Mouse (Mus musculus) stomach, postnatal 0 days (tissue): ENCODE measurements at regions not wholly inside any gene's neighbourhood (a gene's known extent, or its start where the extent isn't known, plus 50 kb on each side); places are given as distances from the start of the nearest gene placed in this dataset.

Experiments
- ATAC-seq: fragments of 200-750 bp; cut with Nextera tagmentation; 2 replicates; pipeline ENCODE4 v1.8.0; 2017; ENCODE audit not compliant: low FRiP score, low TSS enrichment
- DNase-seq: peaks from one replicate; pipeline ENCODE4 v3.0.0-alpha.2; 2016; ENCODE audit warnings: low spot score
- H3K27ac ChIP-seq: fragments of 300-500 bp; sonication (generic); replicated peaks from 2 replicates; pipeline ENCODE4 v1.5.1; 2014; ENCODE audit warnings: mild to moderate bottlenecking, control low read depth
- H3K27me3 ChIP-seq: fragments of 300-500 bp; sonication (generic); 2 replicates; pipeline ENCODE4 v1.6.1; 2014; ENCODE audit warnings: low read length; ENCODE audit not compliant: control insufficient read depth, insufficient read depth
- H3K36me3 ChIP-seq: fragments of 300-500 bp; sonication (generic); 2 replicates; pipeline ENCODE4 v1.6.1; 2014; ENCODE audit warnings: low read length, mixed read lengths; ENCODE audit not compliant: control insufficient read depth, insufficient read depth
- H3K4me1 ChIP-seq: fragments of 300-500 bp; sonication (generic); replicated peaks from 2 replicates; pipeline ENCODE4 v1.6.1; 2014; ENCODE audit warnings: antibody characterized with exemption; ENCODE audit not compliant: control insufficient read depth, insufficient read depth
- H3K4me2 ChIP-seq: fragments of 300-500 bp; sonication (generic); replicated peaks from 2 replicates; pipeline ENCODE4 v1.6.1; 2014; ENCODE audit warnings: low read depth, mild to moderate bottlenecking, control low read depth, moderate library complexity
- H3K4me3 ChIP-seq: fragments of 300-500 bp; sonication (generic); 2 replicates; pipeline ENCODE4 v1.5.1; 2014; ENCODE audit warnings: low read depth, low read length, control low read depth
- H3K9ac ChIP-seq: fragments of 300-500 bp; sonication (generic); 2 replicates; pipeline ENCODE4 v1.6.1; 2014; ENCODE audit warnings: mild to moderate bottlenecking, low read length, control low read depth, mixed read lengths
- H3K9me3 ChIP-seq: fragments of 300-500 bp; sonication (generic); 2 replicates; pipeline ENCODE4 v1.6.1; 2016; ENCODE audit warnings: low read length; ENCODE audit not compliant: control insufficient read depth
- CTCF ChIP-seq: IDR thresholded peaks from 2 replicates; pipeline ENCODE4 v1.5.1; 2016; ENCODE audit warnings: antibody characterized with exemption, low read depth, mild to moderate bottlenecking, moderate library complexity
- EP300 ChIP-seq: optimal IDR thresholded peaks from 2 replicates; pipeline ENCODE3; 2016; ENCODE audit warnings: antibody characterized with exemption
- WGBS: fragments of 180-500 bp; shearing (Covaris S2); extraction: QIAGEN DNeasy Blood & Tissue Kit; methylation state at CpG from one replicate; pipeline ENCODE4 v1.1.7; 2014; 5-methylcytosine and 5-hydroxymethylcytosine counted together

DNA sequence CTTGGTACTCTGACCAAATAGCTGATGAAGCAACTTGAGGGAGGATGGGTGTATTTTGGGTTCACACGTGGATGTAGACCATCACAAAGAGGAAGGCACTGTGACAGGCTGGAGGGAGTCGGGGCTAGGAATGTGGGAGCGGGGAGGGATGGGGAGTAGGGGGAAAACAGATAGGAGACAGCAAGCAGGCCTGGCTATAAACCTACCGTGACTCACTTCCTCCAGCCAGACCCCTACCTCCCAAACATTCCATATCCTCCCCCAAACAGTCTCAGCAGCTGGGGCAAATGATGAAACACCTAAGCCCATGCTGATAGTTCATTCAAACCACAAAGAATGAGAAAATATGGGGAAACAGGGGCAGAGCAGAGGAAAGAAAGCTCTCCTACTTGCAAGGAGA lies 91.1 kb upstream of the Sox4 start:
- 59% methylated on average over 4 of the region's 4 CpGs for WGBS
- no peak for TF ChIP-seq CTCF
- no peak for TF ChIP-seq EP300

GRCm38 (mm10) chr13:29040331-29040730 lies 86.8 kb upstream of the Sox4 start:
- H3K9ac ChIP-seq: no peak overlapping the region
- no peak for DNase-seq
- no peak overlapping the region for H3K27ac ChIP-seq
- H3K27me3 ChIP-seq: no peaks in the 10 kb centered on the region
- 89% methylated on average over 5 of the region's 5 CpGs for WGBS
- no peak for TF ChIP-seq EP300
- no peak for TF ChIP-seq CTCF
- no peaks in the 10 kb centered on the region for H3K36me3 ChIP-seq
- no peak overlapping the region for H3K4me2 ChIP-seq
- H3K4me3 ChIP-seq: no peak overlapping the region
- ATAC-seq: no peak
- no peaks in the 10 kb centered on the region for H3K9me3 ChIP-seq
- no peaks in the 10 kb centered on the region for H3K4me1 ChIP-seq

More for the DNA sequence above, 91.1 kb upstream of the Sox4 start:
- H3K36me3 ChIP-seq: no peaks in the 10 kb centered on the region
- H3K4me3 ChIP-seq: no peak overlapping the region
- H3K9ac ChIP-seq: no peak overlapping the region
- H3K9me3 ChIP-seq: no peaks in the 10 kb centered on the region
- no peak for DNase-seq
- H3K27me3 ChIP-seq: no peaks in the 10 kb centered on the region
- no peak overlapping the region for H3K27ac ChIP-seq
- H3K4me1 ChIP-seq: no peaks in the 10 kb centered on the region
- no peak for ATAC-seq
- no peak overlapping the region for H3K4me2 ChIP-seq

- no peak overlapping the region for H3K9ac ChIP-seq
- TF ChIP-seq EP300 (no peak), CTCF (no peak)
- H3K27me3 ChIP-seq: no peaks in the 10 kb centered on the region
- H3K4me3 ChIP-seq: no peak overlapping the region
- DNase-seq (peak; percentile 43), ATAC-seq (peak; percentile 66)
- H3K4me2 ChIP-seq: no peak overlapping the region
- H3K9me3 ChIP-seq: no peaks in the 10 kb centered on the region
- no peaks in the 10 kb centered on the region for H3K36me3 ChIP-seq
- H3K4me1 ChIP-seq: no peaks in the 10 kb centered on the region
- 53% methylated on average over 4 of the region's 4 CpGs for WGBS
- H3K27ac ChIP-seq: peak overlapping the region; percentile 71
Observed at GRCm38 (mm10) chr13:29034904-29035303, 81.4 kb upstream of the Sox4 start.

- TF ChIP-seq CTCF (no peak), EP300 (no peak)
- no peaks in the 10 kb centered on the region for H3K27me3 ChIP-seq
- 40% methylated on average over 8 of the region's 8 CpGs for WGBS
- no peak overlapping the region for H3K4me2 ChIP-seq
- no peak overlapping the region for H3K9ac ChIP-seq
- DNase-seq: peak; percentile 90
- no peak overlapping the region for H3K4me3 ChIP-seq
- no peaks in the 10 kb centered on the region for H3K36me3 ChIP-seq
- ATAC-seq: peak; percentile 98
- H3K9me3 ChIP-seq: no peaks in the 10 kb centered on the region
- H3K27ac ChIP-seq: peak overlapping the region; percentile 71
- H3K4me1 ChIP-seq: no peaks in the 10 kb centered on the region
Observed at GRCm38 (mm10) chr13:29034444-29034843, 80.9 kb upstream of the Sox4 start.

- Histone ChIP-seq H3K27me3 (no peaks in the 10 kb centered on the region), H3K36me3 (no peaks in the 10 kb centered on the region), H3K4me2 (no peak overlapping the region), H3K9me3 (no peaks in the 10 kb centered on the region), H3K4me1 (no peaks in the 10 kb centered on the region), H3K27ac (no peak overlapping the region), H3K4me3 (no peak overlapping the region), H3K9ac (no peak overlapping the region)
- 95% methylated on average over 10 of the region's 10 CpGs for WGBS
- TF ChIP-seq CTCF: no peak
- no peak for TF ChIP-seq EP300
- ATAC-seq: no peak
- DNase-seq: no peak
Observed at GRCm38 (mm10) chr13:29027146-29027545, 73.6 kb upstream of the Sox4 start.

DNA sequence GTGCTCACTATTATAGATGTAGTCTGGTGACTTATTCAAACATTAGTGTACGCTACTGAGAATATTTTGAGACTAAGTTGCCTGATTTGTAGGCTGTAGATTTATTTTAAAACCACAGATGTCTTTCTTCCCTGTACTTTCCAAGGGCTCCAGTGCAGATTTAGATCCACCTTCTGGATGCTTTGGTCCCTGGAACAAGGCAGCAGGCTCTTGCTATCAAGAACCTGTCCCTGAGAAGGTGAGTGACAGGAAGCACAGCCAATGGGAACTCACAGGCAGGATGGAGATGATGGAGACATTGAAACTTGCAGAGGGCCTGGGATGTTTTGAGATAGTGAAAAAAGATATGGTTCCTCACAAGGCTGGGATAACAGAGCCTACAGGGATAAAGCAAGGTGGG lies 70.0 kb upstream of the Sox4 start:
- Histone ChIP-seq H3K4me1 (no peaks in the 10 kb centered on the region), H3K9me3 (no peaks in the 10 kb centered on the region), H3K9ac (no peak overlapping the region), H3K4me2 (no peak overlapping the region), H3K27me3 (no peaks in the 10 kb centered on the region), H3K4me3 (no peak overlapping the region), H3K27ac (no peak overlapping the region), H3K36me3 (no peaks in the 10 kb centered on the region)
- WGBS: 80% methylated on average over 1 of the region's 1 CpGs
- ATAC-seq (no peak), DNase-seq (no peak)
- TF ChIP-seq EP300 (no peak), CTCF (no peak)
